Comparison of ENCODE assay signal across 9 mouse cellular contexts in the genomic region with DNA sequence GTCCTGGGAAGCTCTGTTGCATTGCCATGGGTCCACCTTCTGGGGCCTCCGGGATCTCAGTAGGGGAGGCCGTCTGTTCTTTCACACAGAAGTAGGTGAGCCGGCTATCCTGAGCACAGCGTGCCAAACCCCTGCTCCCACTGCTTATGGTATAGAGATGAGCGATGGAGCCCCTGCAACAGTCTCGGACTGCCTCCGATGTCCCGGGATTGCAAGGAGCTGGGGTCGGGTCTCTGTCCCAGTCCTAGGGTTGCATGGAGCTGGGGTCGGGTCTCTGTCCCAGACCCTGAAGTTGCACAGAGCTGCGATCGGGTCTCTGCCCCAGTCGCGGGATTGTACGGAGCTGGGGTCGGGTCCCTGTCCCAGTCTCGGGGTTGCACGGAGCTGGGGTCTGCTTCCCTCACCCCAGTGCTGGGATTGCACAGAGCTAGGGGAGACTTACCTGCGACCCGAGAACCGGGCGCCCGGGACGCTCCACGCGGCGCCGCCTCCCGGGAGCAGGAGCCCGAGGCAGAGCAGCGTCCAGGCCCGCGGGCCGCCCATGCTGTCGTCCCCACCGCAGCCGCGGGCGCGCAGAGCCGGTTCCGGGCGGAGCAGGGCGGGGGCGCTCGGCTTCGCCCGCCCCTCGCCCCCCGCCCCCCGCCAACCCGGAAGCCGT. TPM values are rescaled to one million over a fixed set of nuclear protein-coding genes. Genes with fewer than 3 reads are reported as not detected.
DNase-seq lines count a peak whose midpoint lies in the region; ATAC-seq and TF ChIP-seq lines count a peak whose summit lies in the region.
"Had no signal": no experiment of that assay in that cellular context is flagged by ENCODE, and none has a peak within 500 bp of the region (broad histone marks: within the 10 kb centered on the region; RNA-seq: fewer than 3 reads in every experiment).

A gene (minus strand): TSS at position 578 of the 658 bp plus-strand sequence.

- H3K36me3 ChIP-seq in heart, embryonic 12.5 days = no peaks in the 10 kb centered on the region
- no peaks in the 10 kb centered on the region for H3K36me3 ChIP-seq in ES-Bruce4 (ENCODE audit: control insufficient read depth, insufficient read depth, low read length, poor library complexity, severe bottlenecking)
- H3K36me3 ChIP-seq in embryonic facial prominence, embryonic 15.5 days = no peaks in the 10 kb centered on the region
- no peaks in the 10 kb centered on the region for H3K36me3 ChIP-seq in intestine, embryonic 14.5 days (ENCODE audit: control insufficient read depth, insufficient read depth, low read length)

- H3K4me2 ChIP-seq in heart, embryonic 12.5 days = peak within 1 kb of the TSS; percentile 95
- peak within 1 kb of the TSS; percentile 92 for H3K4me2 ChIP-seq in embryonic facial prominence, embryonic 15.5 days (replicated peaks)
- H3K4me2 ChIP-seq in intestine, embryonic 14.5 days (ENCODE audit: low read length) = peak within 1 kb of the TSS; percentile 89

- TF ChIP-seq POLR2A in ES-Bruce4 (IDR thresholded peaks at IDR 0.05; ENCODE audit: insufficient read depth, low read length) = no peak

- no peak within 1 kb of the TSS for H3K27ac ChIP-seq in heart, embryonic 12.5 days (ENCODE audit: poor library complexity, severe bottlenecking)
- no peak within 1 kb of the TSS for H3K27ac ChIP-seq in ES-Bruce4 (ENCODE audit: insufficient read depth, low read length)
- peak within 1 kb of the TSS; percentile 69 for H3K27ac ChIP-seq in embryonic facial prominence, embryonic 15.5 days (replicated peaks)
- peak within 1 kb of the TSS; percentile 54; the same call in 1 of the 2 replicates for H3K27ac ChIP-seq in intestine, embryonic 14.5 days (ENCODE audit: low read depth)

- DNase-seq in heart, adult 18-20 months = no peak
- DNase-seq in intestine, embryonic 14.5 days (ENCODE audit: low spot score) = peak; percentile 85
- peak; percentile 60 to 63 for DNase-seq in lung, postnatal 4 days
- peak; percentile 75 for DNase-seq in thymus, postnatal 0 days (ENCODE audit: low spot score)
- DNase-seq in ovary, postnatal 10 days (ENCODE audit: low spot score) = no peak

- 1% methylated on average over 51 of the region's 53 CpGs for WGBS in heart, embryonic 12.5 days
- WGBS in embryonic facial prominence, embryonic 15.5 days = under 1% methylated on average over 35 of the region's 53 CpGs
- under 1% methylated on average over 46 of the region's 53 CpGs for WGBS in intestine, embryonic 14.5 days

- peaks cover 33% of the 10 kb centered on the region for H3K4me1 ChIP-seq in heart, embryonic 12.5 days (replicated peaks)
- no peaks in the 10 kb centered on the region for H3K4me1 ChIP-seq in ES-Bruce4 (ENCODE audit: control insufficient read depth, insufficient read depth, low read length)
- H3K4me1 ChIP-seq in embryonic facial prominence, embryonic 15.5 days = peaks cover 48% of the 10 kb centered on the region
- peaks cover 40% of the 10 kb centered on the region for H3K4me1 ChIP-seq in intestine, embryonic 14.5 days (replicated peaks; ENCODE audit: control insufficient read depth, insufficient read depth, low read length)

- H3K27me3 ChIP-seq in heart, embryonic 12.5 days (replicated peaks) = peaks cover 25% of the 10 kb centered on the region
- H3K27me3 ChIP-seq in ES-Bruce4 (ENCODE audit: control insufficient read depth, insufficient read depth, low read length, poor library complexity, severe bottlenecking) = no peaks in the 10 kb centered on the region
- H3K27me3 ChIP-seq in embryonic facial prominence, embryonic 15.5 days = no peaks in the 10 kb centered on the region
- H3K27me3 ChIP-seq in intestine, embryonic 14.5 days (replicated peaks; ENCODE audit: control insufficient read depth, insufficient read depth, low read length) = no peaks in the 10 kb centered on the region

- peak within 1 kb of the TSS; percentile 56 for H3K4me3 ChIP-seq in heart, embryonic 12.5 days
- peak within 1 kb of the TSS; percentile 66 for H3K4me3 ChIP-seq in ES-Bruce4 (ENCODE audit: low read depth, low read length)
- peak within 1 kb of the TSS; percentile 59 for H3K4me3 ChIP-seq in embryonic facial prominence, embryonic 15.5 days (replicated peaks)
- peak within 1 kb of the TSS; percentile 63 for H3K4me3 ChIP-seq in intestine, embryonic 14.5 days (ENCODE audit: low read depth, low read length)

- peak within 1 kb of the TSS; percentile 83 for H3K9ac ChIP-seq in heart, embryonic 12.5 days
- H3K9ac ChIP-seq in ES-Bruce4 (ENCODE audit: low read depth, poor library complexity, severe bottlenecking) = peak within 1 kb of the TSS; percentile 70
- peak within 1 kb of the TSS; percentile 60 for H3K9ac ChIP-seq in embryonic facial prominence, embryonic 15.5 days
- H3K9ac ChIP-seq in intestine, embryonic 14.5 days (ENCODE audit: low read length) = peak within 1 kb of the TSS; percentile 81

- TF ChIP-seq EP300 in ES-Bruce4 (IDR thresholded peaks at IDR 0.05; ENCODE audit: insufficient read depth, low read depth, low read length) = no peak

- ATAC-seq in heart, embryonic 12.5 days (ENCODE audit: insufficient number of reproducible peaks, low FRiP score) = peak; percentile 38; the same call in 1 of the 2 replicates
- peak; percentile 48; the same call in 1 of the 2 replicates for ATAC-seq in embryonic facial prominence, embryonic 15.5 days (ENCODE audit: insufficient number of reproducible peaks, low FRiP score, low TSS enrichment, low read depth)
- ATAC-seq in intestine, embryonic 14.5 days (replicated peaks; ENCODE audit: low FRiP score, low TSS enrichment, low read depth) = peak; percentile 51; the same call in 1 of the 2 replicates
- ATAC-seq: Patski had no signal

- no peak for TF ChIP-seq CTCF in ES-Bruce4 (IDR thresholded peaks at IDR 0.05; ENCODE audit: low read depth, low read length)

- H3K9me3 ChIP-seq in heart, embryonic 12.5 days (replicated peaks) = no peaks in the 10 kb centered on the region
- no peaks in the 10 kb centered on the region for H3K9me3 ChIP-seq in ES-Bruce4 (replicated peaks; ENCODE audit: control insufficient read depth, insufficient read depth, low read length, poor library complexity, severe bottlenecking)
- no peaks in the 10 kb centered on the region for H3K9me3 ChIP-seq in embryonic facial prominence, embryonic 15.5 days (replicated peaks)
- no peaks in the 10 kb centered on the region for H3K9me3 ChIP-seq in intestine, embryonic 14.5 days (ENCODE audit: control insufficient read depth, low read length)

RNA-seq across cellular contexts. Expression of the gene that starts here (rescaled TPM):
- polyA plus RNA-seq in heart, embryonic 12.5 days (2016; fragmentation: Nextera tagmentation; extraction: Ambion mirVana) = 9.0 and 10.0 TPM in 2 replicates
- total RNA-seq in heart, adult 18-20 months (2021) = 1 to 10 TPM; 1.0 to 2.1 TPM
- polyA plus RNA-seq in ES-Bruce4 (2011; ENCODE audit: insufficient read depth, insufficient read length, low read depth, missing spikeins) = 5.9 and 6.7 TPM in 2 replicates
- polyA plus RNA-seq in embryonic facial prominence, embryonic 15.5 days (2015; fragmentation: Nextera tagmentation; extraction: Ambion mirVana) = 64.0 and 67.1 TPM in 2 replicates
- 74.8 and 88.5 TPM in 2 replicates for polyA plus RNA-seq in intestine, embryonic 14.5 days (2014; fragmentation: Nextera tagmentation; extraction: Ambion mirVana)
- polyA plus RNA-seq in thymus, postnatal 0 days (2015; fragmentation: Nextera tagmentation; extraction: Ambion mirVana) = 46.1 and 51.0 TPM in 2 replicates
- polyA plus RNA-seq: Patski had no signal

Comparison
In these comparisons a context has a peak if more than half of its experiments do, and no peak if none do; other contexts are left out.
1. H3K27ac ChIP-seq: peak in embryonic facial prominence, embryonic 15.5 days (single experiment) and intestine, embryonic 14.5 days (single experiment); none in heart, embryonic 12.5 days (single experiment) and ES-Bruce4 (single experiment).
2. DNase-seq: peak in intestine, embryonic 14.5 days (single experiment), lung, postnatal 4 days (2 of 2) and thymus, postnatal 0 days (single experiment); none in heart, adult 18-20 months (0 of 2) and ovary, postnatal 10 days (single experiment).
3. Peak in every context shown above with its lines, with median percentiles within 50 percentile points of each other: ATAC-seq, H3K4me2 ChIP-seq, H3K4me3 ChIP-seq and H3K9ac ChIP-seq.